Mouse (Mus musculus) bone marrow macrophage, adult 2 months (primary cell): ENCODE measurements around the gene Tmem178b.

Experiments
- CTCF ChIP-seq: IDR thresholded peaks from 2 replicates; pipeline ENCODE4 v1.5.1; 2012; ENCODE audit warnings: low read depth, mild to moderate bottlenecking, low read length, moderate library complexity
- POLR2A ChIP-seq: IDR thresholded peaks from 2 replicates; pipeline ENCODE4 v1.6.1; 2012; ENCODE audit warnings: mild to moderate bottlenecking, low read depth, low read length, borderline replicate concordance

DNA sequence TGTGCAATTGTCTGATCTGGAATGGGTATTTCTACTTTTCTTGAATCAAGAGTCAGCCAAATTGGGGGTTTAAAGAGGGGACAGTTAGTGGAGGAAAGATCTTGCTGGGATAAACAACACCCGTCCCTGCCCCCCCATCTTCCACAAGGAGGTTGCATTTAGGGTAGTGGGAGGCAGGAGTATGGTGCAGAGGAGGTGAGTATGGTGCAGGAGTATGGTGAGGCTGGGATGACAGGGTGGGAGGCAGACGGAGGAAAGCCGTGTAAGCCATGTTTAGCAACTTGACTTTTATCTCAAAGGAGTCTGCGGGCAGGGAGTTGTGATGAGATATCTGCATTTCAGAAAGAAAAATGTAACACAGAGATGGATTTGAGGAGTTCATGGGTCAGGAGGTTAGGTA lies 73.5 kb downstream of the Tmem178b start:
- TF ChIP-seq POLR2A: no peak
- TF ChIP-seq CTCF: no peak
